Mouse (Mus musculus) kidney, adult 2 months (tissue): ENCODE measurements at regions not wholly inside any gene's neighbourhood (a gene's known extent, or its start where the extent isn't known, plus 50 kb on each side); places are given as distances from the start of the nearest gene placed in this dataset.

Experiments
- CTCF ChIP-seq: fragments of 200-500 bp; conservative IDR thresholded peaks from 2 replicates; pipeline ENCODE4 v1.5.1; 2011; ENCODE audit warnings: low read depth, mild to moderate bottlenecking, control low read depth, low read length, moderate library complexity, mixed read lengths; ENCODE audit not compliant: insufficient read depth, insufficient read length
- POLR2A ChIP-seq: fragments of 200-500 bp; IDR thresholded peaks from one replicate; pipeline ENCODE4 v1.6.1; 2011; ENCODE audit warnings: low read depth, low read length, control low read depth

GRCm38 (mm10) chr14:24955891-24956410, 469.0 kb downstream of the Rps24 start:
- TF ChIP-seq POLR2A (no peak), CTCF (no peak)
